Mouse (Mus musculus) thymus, postnatal 4 days (tissue): ENCODE measurements around the gene Trappc1.
A peak's percentile ranks its signal among the peaks of the same experiment; 100 is the strongest.
"Not testable (repeated sequence)": the region's sequence is repeated elsewhere in the genome, so short reads cannot be mapped to it uniquely, and the experiment has no call there.

Experiments used
- DNase-seq: peaks from one replicate; pipeline ENCODE4 v3.0.0; 2021

Gene Trappc1

DNA sequence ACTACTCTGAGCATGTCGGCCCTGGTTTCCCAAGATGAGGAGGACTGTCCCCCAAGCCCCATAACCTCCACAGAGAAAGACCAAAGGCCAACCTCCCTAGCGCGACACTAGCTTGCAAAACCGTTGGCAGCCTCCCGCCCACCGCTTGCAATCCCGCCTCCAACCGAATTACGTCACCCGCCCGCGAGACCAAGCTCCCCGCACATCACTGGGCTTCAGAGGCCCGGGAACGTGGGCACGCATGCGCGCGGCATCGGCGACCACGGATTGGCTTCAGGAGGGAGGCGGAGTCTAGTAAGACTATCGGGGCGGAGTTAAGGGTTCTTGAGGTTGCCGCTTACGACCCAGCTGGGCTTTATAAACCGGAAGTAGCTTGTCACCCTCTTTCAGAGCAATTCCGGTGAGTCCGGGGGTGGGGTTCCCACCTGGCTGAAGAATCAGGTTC lies at the start of gene Trappc1, which contains the start of gene Cntrob:
Trappc1 (plus strand) TSS at position 314 of the 445 bp plus-strand sequence.
Cntrob (minus strand) TSS at position 109 of the 445 bp plus-strand sequence.
- DNase-seq: peak; percentile 99

DNA sequence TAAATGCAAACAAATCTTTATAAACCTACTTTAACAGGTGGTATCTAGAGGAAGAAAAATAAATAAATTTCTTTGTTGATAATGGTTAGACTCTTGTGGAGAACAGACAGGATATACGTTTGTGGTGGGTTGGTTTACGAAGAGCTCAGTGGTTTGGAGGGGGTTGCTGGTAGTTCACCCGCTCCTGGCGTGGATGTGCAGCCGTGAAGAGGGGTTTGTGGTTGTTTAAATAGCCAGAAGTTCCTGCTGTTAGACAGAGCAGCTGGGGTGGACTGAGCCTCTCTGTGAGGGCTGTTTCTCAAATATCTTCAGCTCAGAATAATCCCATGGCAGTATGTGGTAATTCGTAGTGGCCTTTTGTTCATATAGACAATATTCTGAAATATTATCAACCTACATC lies 48.1 kb upstream of the Trappc1 start:
- DNase-seq: no peak

DNA sequence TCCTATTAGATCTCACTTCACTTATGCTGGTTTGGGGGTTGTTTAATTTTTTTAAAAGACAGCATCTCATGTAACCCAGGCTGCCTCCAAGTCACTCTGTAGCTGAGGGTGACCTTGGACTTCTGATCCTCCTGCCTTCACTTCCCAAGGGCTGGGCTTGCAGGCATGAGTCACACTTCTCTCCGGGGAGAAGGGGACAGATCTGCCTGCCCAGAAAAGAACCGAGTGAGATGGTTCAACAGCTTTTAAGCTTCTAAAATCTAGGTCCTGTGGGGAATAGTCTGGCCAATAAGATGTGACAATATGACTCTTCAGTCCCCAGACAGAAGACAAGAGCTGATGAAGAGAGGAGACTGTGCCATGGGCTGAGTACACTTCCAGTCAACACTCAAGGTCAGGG lies 47.7 kb upstream of the Trappc1 start:
- no peak for DNase-seq

DNA sequence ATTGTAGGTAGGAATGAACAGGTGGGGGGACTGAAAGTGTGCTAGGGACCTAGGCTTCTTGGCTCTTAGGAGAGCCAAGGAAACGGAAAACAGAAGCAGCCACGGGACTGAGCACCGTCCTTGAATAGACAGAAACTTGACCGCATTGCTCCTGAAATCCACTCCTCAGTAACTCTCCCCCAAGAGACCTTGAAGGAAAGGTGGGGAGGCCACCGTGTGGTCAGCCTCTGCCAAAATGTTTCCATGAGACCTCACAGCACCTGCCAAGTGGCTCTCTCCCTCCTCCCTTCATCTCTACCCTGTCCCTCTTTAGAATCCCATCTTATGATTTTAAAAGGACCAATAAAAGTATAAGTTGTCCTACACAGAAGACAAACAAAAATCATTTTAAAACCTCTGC lies 46.5 kb upstream of the Trappc1 start:
- no peak for DNase-seq

DNA sequence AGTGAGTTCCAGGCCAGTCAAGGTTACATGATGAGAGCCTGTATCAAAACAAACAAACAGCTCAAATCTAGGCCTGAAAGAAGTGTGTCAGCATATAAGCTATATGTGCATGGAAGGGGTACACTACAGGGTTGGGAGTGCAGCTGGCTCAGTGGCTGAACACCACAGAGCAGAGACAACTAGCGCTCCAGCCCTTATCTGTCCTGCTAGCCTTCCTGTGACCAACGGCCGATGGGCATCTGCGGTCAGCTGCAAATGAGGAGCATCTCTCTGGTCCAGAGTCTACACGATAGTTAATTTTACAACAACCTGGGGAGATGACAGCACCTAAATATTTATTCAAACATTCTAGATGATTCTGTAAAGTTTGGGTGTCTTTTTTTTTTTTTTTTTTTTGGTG lies 32.7 kb upstream of the Trappc1 start:
- no peak for DNase-seq

DNA sequence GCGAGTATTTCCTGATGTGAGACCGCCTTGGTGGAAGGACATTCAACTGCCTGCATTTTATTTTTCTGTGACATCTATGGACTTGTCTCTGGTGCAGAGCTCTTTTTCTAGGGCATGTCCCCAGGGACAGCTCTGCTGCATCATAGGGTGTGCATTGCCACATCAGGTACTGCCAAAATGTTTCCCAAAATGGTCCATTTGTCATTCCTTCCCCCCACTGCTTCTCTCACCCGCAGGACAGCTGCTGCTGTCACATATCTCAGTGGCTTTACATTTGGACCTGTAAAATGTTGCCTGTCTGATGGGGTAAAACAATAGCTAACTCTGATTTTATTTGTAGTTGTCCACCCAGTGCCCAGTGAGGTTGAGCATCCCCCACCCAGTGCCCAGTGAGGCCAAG lies 28.5 kb upstream of the Trappc1 start:
- DNase-seq: no peak

DNA sequence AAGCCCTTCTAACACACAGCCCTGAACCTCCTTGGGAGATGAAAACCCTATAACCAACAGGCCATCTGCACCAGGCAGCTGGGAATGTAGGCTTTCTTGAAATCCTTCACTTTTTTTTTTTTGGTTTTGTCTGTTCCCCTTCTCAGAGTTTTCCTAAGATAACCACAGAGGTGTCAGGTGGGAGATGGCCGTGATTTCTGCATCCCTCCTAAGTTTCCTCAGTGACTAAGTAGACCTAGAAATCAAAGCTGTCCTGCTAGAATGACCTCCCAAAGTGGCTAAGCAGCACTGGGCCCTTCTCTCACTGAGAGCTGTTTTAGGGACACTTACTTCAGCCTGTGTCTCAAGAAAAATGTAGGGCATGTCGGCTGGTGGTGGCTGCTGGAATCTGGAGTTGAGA lies 26.0 kb upstream of the Trappc1 start:
- DNase-seq: no peak

DNA sequence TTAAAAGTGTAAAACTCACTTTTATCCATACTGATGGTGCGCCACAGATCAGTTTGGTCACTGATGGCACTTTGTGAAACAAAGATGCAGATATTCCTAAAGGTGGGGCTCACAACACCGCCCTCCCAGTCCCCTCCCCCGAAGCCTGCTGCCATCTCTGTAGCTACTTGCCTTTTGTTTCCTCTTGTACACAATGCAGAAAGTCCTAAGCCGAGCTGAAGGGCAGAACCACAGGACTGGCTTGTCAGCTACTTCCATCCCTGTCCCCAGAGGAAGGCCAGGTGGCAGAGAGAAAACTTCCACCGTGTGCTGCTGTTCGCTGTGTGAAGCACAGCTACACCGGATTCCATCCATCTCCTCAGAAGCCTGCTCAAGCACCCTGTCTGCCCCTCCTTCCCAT lies 25.5 kb upstream of the Trappc1 start:
- DNase-seq: no peak

DNA sequence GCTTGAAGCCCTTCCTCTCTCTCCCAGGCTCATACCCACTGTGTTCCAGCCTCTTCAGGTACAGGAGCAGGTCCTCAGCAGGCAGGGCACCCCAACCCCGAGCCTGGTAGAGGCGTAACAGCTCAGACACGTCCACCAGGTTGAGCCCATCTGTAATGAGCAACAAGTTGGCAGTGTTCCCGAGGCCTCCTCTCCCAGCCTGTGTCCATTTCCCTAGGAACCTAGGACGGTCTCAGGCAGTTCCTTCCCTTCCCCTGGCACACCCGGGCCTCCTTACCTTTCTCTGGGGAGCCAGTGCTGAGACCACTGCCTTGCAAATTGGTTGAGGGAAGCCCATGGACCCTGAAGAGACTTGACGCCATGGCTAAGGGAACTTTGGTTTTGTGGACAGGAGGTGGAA lies 21.0 kb upstream of the Trappc1 start:
- DNase-seq: no peak

DNA sequence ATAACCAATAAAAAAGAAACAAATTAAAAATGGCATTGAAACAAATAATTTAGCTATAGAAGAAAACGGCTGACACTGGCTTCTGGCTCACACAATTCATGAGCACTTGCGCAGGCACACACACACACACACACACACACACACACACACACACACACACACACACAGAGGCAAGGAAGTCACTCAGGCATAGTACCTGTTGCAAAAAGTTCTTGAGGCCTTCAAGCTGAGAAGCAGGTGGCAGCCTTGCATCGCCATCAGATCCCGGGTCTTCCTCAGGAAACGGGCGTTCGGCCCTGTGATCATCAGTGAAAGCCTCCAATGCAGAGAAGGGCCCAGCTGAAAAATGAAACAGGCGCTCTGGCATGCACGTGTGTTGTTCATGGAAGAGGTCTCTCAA lies 18.5 kb upstream of the Trappc1 start:
- no peak for DNase-seq

DNA sequence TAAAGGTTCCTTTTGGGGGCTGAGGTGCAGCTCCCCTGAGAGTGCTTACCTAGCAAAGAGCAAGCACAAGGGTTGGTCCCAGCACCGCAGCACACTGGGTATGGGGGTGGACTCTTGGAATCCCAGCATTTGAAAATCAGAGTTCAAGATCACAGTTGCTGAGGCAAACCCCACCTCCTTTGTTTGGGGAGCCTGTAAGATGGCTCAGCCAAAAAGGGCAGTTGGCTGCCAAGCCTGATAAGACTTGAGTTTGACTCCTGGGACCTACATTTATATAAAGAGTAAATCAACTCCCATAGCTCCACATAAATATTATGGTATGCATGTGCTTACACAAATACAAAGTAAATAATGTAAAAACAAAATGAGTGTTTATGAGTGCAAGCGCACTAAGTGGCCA lies 17.7 kb upstream of the Trappc1 start:
- no peak for DNase-seq

DNA sequence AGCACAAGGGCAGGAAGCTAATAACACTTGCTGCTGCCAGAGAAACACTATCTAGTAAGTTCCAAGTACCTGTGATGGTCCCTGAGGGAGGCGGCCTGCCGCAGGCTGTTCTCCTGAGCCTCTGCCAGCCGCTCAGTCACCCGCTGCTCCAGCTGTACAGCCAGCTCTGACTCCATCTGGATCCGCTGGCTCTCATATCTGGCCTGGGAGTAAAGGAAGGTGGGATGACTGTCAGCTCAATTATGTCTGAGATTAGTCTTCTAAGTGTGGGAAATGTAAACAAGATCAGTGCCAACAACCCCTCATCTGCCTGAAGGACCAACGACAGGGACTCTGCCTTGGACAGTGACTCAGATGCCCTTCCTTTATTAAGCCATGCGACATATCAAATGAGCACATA lies 12.5 kb upstream of the Trappc1 start:
- DNase-seq: no peak

DNA sequence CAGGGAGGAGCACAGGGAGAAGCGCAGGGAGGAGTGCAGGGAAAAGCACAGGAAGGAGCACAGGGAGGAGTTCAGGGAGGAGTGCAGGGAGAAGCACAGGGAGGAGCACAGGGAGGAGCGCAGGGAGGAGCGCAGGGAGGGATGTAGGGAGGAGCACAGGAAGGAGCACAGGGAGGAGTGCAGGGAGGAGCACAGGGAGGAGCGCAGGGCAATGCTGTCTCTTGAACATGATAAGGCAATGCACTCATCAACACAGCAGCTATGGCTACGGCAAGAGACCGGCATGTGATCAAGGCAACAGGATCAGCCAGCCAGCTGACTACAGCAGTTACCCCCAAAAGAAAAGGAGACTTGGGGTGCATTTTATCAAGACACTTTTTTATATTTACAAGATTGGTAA lies 7.4 kb upstream of the Trappc1 start:
- no peak for DNase-seq

DNA sequence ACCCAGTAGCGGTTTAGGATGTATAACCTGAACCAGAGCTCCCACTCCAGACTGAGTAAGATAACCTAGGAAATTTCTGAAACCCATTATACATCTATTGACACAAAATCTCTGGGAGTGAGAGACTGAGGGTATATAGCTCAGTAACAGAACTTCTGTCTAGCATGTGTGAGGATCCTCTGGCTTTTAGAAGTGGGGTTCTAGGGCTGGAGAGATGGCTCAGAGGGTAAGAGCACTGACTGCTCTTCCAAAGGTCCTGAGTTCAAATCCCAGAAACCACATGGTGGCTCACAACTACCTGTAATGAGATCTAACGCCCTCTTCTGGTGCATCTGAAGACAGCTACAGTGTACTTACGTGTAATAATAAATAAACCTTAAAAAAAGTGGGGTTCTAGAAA lies 5.8 kb upstream of the Trappc1 start:
- not testable (repeated sequence) for DNase-seq

DNA sequence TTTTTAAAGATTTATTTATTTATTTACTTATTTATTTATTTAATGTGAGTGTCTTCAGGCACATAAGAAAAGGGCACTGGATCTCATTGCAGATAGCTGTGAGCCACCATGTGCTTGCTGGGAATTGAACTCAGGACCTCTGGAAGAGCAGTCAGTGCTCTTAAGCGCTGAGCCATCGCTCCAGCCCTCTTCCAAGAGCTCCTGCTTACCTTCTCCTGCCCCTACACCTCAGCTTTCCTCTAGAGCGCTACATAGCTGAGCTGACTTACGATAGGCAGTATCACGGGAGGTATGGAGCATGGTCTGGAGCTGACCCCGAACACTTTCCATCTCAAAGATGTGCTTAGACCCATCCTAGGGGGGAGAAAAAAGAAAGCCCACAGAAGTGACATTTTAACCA lies 2.2 kb upstream of the Trappc1 start:
- no peak for DNase-seq

DNA sequence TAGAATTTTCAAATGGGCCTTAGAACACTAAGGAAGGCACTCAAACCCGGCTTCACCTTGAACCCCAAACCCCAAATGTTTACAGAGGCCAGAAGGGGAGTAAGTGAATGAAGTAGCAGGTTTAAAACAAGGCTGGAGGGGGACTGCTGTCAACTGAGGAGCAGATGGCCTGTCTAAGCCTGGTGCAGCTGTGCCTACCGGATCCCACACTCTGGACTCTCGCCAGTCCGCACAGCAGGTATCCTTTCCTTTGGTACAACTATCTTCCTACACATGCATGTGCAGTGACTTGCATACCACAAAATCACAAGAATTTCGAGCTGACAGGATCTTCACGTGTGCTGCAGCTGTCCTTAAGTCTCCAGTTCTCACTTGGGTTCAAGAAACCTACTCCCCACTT lies 1.8 kb upstream of the Trappc1 start:
- DNase-seq: no peak

DNA sequence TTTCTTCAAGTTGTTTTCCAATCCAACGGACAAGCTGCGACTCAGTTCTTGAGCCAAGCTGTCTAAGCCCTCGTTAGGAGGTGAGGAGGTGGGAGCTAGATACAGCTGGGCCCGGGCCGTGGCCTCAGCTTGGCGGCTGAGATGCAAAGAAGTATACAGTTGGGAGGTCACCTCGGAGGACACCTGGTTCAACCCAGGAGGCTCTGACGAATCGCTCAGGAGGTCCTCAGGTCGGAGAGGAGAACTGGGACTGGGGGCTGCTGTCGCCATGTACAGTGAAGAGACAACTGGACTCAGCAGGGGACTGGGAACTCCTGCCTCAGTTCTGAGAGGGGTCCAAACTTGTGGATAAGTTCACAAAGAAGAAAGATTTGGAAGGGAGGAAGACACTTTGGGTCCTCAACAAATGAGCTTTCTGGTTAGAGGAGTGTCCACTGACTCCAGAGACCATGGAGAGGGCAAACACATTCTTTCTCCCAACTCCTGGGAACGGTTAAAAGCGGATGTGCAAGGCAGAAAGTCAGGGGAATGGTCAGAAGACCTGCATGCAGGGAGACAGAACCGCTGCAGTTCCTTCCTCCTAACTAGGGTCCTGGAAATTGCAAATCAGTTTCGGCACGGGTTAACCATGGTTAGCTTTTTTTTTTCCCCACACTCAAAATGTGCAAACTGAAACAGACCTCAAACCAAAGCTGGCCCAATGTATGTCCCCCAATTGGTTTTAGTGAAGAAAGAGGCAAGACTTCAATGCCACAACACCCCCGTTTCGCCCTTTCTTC lies 898 bp upstream of the Trappc1 start:
- peak; percentile 51 for DNase-seq

DNA sequence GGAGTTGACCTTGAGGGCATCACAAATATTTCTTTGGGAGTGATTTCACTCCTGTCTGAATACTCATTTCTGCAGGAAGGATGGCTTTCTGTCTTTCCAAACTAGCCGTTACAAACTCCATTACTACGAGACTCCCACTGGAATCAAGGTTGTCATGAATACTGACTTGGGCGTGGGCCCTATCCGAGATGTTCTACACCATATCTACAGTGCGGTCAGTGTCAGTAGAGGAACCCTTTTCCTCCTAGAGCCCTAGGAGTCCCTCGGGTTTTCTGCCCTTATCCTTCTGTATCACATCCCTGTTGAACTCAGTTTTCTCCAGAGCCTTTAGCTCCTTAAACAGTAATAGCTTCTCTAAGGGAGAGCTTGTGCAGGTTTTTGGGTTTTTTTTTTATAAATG lies 969 bp downstream of the Trappc1 start:
- DNase-seq: no peak

DNA sequence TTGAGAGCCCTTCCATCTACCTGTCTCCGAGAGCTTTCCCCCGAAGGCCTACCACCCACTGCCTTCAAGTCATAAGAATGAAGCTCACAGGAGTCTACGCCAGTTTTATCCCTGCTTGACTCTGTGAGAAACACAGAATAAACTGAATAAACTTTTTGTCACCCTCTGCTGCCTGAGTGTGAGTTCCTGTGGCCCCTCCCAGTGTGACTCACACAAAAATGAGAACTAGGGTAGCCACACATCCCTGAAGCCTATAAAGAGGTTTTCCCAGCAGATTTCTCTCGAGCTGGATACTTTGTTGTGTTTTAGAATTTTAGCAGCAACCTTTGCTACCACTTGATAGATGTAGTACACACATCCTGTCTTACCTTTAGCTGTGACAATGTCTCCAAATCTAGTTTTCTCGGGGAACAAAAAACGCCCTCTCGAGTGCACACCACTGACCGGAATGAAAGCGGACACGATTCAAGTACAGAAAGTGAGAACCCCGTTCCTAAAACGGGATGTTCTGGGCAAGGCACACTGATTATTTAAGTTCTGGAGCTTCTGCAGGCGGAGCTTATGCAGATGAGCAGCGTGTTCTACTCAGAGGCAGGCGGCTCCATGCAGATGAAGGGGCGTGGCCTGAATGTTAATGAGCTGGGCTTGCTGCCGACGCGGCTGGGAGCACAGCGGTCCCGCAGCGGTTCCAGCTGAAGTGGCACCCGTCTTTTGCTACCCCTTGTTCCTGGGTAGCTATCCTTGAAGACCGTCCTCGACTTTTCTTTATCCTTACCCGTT lies 2.0 kb downstream of the Trappc1 start, which contains the start of gene Kcnab3:
Kcnab3 (plus strand) TSS at position 631 of the 780 bp plus-strand sequence.
- peak; percentile 89 for DNase-seq

DNA sequence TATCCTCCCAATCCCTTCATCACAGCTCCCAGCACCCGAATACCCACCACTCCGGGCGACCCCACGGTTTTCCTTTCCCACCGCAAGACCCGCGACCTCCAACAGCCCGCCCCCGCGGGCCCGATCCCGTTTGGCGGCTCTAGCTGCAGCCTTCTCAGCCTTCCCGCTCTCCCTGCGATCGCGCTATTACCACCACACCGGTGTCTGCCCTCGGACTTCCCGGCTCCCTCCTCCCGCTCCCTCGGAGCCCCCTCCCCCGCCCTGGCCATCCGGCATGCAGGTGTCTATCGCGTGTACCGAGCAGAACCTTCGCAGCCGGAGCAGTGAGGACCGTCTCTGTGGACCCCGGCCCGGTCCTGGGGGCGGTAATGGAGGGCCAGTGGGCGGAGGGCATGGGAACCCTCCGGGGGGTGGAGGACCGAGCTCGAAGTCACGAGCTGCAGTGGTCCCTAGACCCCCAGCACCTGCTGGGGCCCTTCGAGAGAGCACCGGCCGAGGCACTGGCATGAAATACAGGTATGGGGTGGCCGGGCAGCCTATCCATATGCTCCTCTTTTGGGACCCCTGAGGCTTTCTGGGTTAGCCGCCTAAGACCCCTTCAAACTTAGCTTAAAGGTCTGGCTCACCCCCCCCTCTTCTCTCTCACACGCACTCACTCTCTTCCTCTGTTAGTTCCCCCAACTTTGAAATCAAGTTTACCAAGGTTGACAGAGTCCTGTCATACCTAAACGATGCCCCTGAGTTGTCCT lies 2.8 kb downstream of the Trappc1 start:
- peak; percentile 67 for DNase-seq

DNA sequence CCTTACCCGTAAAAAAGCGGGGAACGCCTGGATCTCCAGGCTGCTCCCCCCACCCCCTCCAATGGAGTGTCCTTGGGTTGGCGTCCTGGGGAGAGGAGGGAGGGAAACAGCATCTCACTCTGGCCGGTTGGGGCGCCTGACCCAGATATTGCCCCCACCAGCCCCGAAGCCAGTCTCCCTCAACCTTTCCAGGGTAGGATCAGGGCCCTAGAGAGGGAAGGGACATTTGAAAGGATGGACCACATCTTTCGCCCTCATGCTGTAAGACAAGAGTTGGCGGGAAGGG lies 3.3 kb downstream of the Trappc1 start:
- no peak for DNase-seq

DNA sequence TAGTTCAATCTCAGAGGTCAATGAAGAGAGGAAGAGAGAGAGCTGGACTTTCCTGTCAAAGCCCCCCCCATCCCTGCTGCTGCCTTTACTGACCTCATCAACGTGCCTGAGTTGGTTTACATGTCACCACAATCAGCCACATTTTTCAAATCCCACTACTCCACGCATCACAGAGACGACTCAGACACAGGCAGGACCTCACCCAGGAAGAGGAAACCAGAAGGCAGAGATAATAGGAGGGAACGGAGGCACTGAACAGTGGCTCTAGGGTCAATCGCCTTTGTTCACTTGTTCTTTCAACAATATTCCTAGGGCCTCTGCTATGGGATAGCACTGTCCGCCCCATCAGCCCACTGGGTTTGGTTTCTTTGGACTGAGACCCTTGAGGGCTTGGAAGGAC lies 3.9 kb downstream of the Trappc1 start:
- DNase-seq: no peak

DNA sequence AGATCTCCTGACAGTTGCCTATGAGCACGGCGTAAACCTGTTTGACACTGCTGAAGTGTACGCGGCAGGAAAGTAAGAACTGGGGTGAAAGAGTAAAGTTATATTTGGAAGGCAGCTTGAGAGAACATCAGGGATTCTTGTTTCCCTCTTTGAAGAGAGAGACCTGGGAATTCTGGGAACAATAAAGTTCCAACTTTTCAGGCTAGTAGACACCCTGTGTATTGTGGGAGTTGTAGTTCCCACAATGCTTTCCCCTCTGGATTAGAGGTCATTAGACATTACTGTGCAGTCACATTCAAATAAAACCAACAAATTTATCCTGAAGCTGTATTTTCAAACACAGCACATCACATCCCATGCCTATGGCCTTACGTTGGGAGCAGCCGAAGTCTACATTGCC lies 4.7 kb downstream of the Trappc1 start:
- no peak for DNase-seq

DNA sequence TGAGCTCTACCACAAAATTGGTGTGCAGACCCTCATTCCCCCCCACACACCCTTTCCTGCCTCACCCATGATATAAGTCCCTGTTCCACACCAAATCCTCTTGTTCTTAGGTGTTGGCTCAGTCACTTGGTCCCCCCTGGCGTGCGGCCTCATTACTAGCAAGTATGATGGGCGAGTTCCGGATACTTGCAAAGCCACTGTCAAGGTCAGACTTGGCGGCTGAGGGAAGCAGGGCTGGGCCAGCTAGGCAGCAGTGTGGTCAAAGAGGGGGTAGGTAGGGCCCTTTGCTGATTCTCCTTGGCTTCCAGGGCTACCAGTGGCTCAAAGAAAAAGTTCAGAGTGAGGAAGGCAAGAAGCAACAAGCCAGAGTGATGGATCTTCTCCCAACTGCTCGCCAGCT lies 7.4 kb downstream of the Trappc1 start:
- no peak for DNase-seq
